Mouse (Mus musculus): ENCODE measurements around the gene Crispld2. TPM values are rescaled to one million over a fixed set of nuclear protein-coding genes. Genes with fewer than 3 reads are reported as not detected.

Gene Crispld2
- total and polyA plus RNA-seq, 3 experiments: 1.7 to 2.2 TPM; not detected in 1

- peak; percentile 29; the same call in 1 of the 2 replicates for TF ChIP-seq MAZ (IDR thresholded peaks at IDR 0.05; ENCODE audit: low read depth, low read length)
- no peak for TF ChIP-seq RAD21 (IDR thresholded peaks at IDR 0.05; ENCODE audit: low read depth, low read length)
- no peak for TF ChIP-seq CTCF (IDR thresholded peaks at IDR 0.05 in 2 of 3, conservative IDR thresholded peaks at IDR 0.05 in 1 of 3; ENCODE audit: control insufficient read depth in 1 of 3, insufficient read depth in 1 of 3, low read depth in 2 of 3, low read length in 3 of 3, poor library complexity in 1 of 3, severe bottlenecking in 1 of 3)
- TF ChIP-seq GATA1 (IDR thresholded peaks at IDR 0.05; ENCODE audit: low read depth, low read length): peak; percentile 92
- TF ChIP-seq ZNF384 (IDR thresholded peaks at IDR 0.05; ENCODE audit: low read depth, low read length): no peak
- TF ChIP-seq POLR2A (IDR thresholded peaks at IDR 0.05; ENCODE audit: control insufficient read depth in 1 of 2, insufficient read depth in 1 of 2, low read depth in 1 of 2, low read length in 2 of 2, poor library complexity in 1 of 2): no peak
- no peak for TF ChIP-seq E2F4 (IDR thresholded peaks at IDR 0.05; ENCODE audit: borderline replicate concordance, low read depth, low read length)
- TF ChIP-seq RCOR1 (IDR thresholded peaks at IDR 0.05; ENCODE audit: low read depth, low read length): peak; percentile 89
- TF ChIP-seq POLR2AphosphoS2 (IDR thresholded peaks at IDR 0.05; ENCODE audit: low read length): no peak
- TF ChIP-seq SIN3A (IDR thresholded peaks at IDR 0.05; ENCODE audit: low read length): peak; percentile 61; the same call in 1 of the 2 replicates
- no peak for TF ChIP-seq ELF1 (IDR thresholded peaks at IDR 0.05; ENCODE audit: low read depth, low read length)
- peak; percentile 72 for TF ChIP-seq ETS1 (IDR thresholded peaks at IDR 0.05; ENCODE audit: low read depth, low read length)
- TF ChIP-seq MXI1 (IDR thresholded peaks at IDR 0.05; ENCODE audit: low read depth, low read length): no peak
- TF ChIP-seq USF1 (IDR thresholded peaks at IDR 0.05; ENCODE audit: low read depth, low read length): peak; percentile 76
- TF ChIP-seq POLR2AphosphoS5 (IDR thresholded peaks at IDR 0.05; ENCODE audit: borderline replicate concordance, low read depth, low read length): no peak
- TF ChIP-seq ZMIZ1 (IDR thresholded peaks at IDR 0.05; ENCODE audit: low read depth, low read length): no peak
- TF ChIP-seq EP300 (IDR thresholded peaks at IDR 0.05; ENCODE audit: low read depth in 1 of 2, low read length in 2 of 2): peak; percentile 86 to 93
- TF ChIP-seq NRF1 (IDR thresholded peaks at IDR 0.05; ENCODE audit: insufficient read depth, low read depth, low read length, poor library complexity, severe bottlenecking): no peak
- peak; percentile 51; the same call in 1 of the 2 replicates for TF ChIP-seq MYC (IDR thresholded peaks at IDR 0.05; ENCODE audit: low read depth, low read length)
Observed at GRCm38 (mm10) chr8:120026199-120026598, 34.0 kb downstream of the Crispld2 start (continued).

GRCm38 (mm10) chr8:120026991-120027390 lies 34.8 kb downstream of the Crispld2 start:
- TF ChIP-seq MAZ (IDR thresholded peaks at IDR 0.05; ENCODE audit: low read depth, low read length) (no peak), GABPA (IDR thresholded peaks at IDR 0.05; ENCODE audit: low read depth, low read length) (no peak), ETS1 (IDR thresholded peaks at IDR 0.05; ENCODE audit: low read depth, low read length) (no peak), GATA1 (IDR thresholded peaks at IDR 0.05; ENCODE audit: low read depth, low read length) (no peak), POLR2AphosphoS2 (IDR thresholded peaks at IDR 0.05; ENCODE audit: low read length) (no peak), MAX (IDR thresholded peaks at IDR 0.05; ENCODE audit: low read length) (no peak), CHD1 (IDR thresholded peaks at IDR 0.05; ENCODE audit: low read depth, low read length) (no peak)
- Histone ChIP-seq H3K9me3 (replicated peaks; ENCODE audit: insufficient read depth, low read length) (no peaks in the 10 kb centered on the region), H3K27ac (ENCODE audit: control insufficient read depth, low read depth, low read length) (no peak overlapping the region), H3K79me2 (ENCODE audit: control insufficient read depth, insufficient read depth, low read length, poor library complexity) (no peaks in the 10 kb centered on the region), H3K4me3 (ENCODE audit: control insufficient read depth in 1 of 2, insufficient read depth in 1 of 2, low read depth in 2 of 2, low read length in 2 of 2) (no peak overlapping the region), H3K36me3 (ENCODE audit: control insufficient read depth in 1 of 2, insufficient read depth in 2 of 2, low read length in 2 of 2) (peaks cover 0 to 10% of the 10 kb centered on the region in 2 experiments; a peak in 2 of 4 replicates), H3K4me1 (ENCODE audit: control insufficient read depth in 1 of 2, insufficient read depth in 2 of 2, low read length in 2 of 2) (peaks cover 0 to 13% of the 10 kb centered on the region in 2 experiments; a peak in 3 of 4 replicates), H3K27me3 (ENCODE audit: control insufficient read depth in 1 of 2, insufficient read depth in 2 of 2, low read length in 2 of 2) (no peaks in the 10 kb centered on the region), H3K9ac (ENCODE audit: control insufficient read depth, low read depth, low read length, poor library complexity, severe bottlenecking) (no peak overlapping the region)
- DNase-seq (ENCODE audit: low read depth, low spot score): no peak

All from MEL (cell line).